Mouse (Mus musculus): ENCODE measurements around the gene Iqcd. TPM values are rescaled to one million over a fixed set of nuclear protein-coding genes. Genes with fewer than 3 reads are reported as not detected.

Iqcd gene
- polyA plus RNA-seq, 1 experiment, result 77.3 TPM

- Histone ChIP-seq H3K27me3 (ENCODE audit: control insufficient read depth, insufficient read depth, low read length) (no peaks in the 10 kb centered on the region), H3K36me3 (ENCODE audit: control insufficient read depth, insufficient read depth, low read length) (no peaks in the 10 kb centered on the region)
Observed at GRCm38 (mm10) chr5:120651230-120651629, 62.4 kb downstream of the Iqcd start.

GRCm38 (mm10) chr5:120652915-120653701, 64.3 kb downstream of the Iqcd start:
- Histone ChIP-seq H3K4me3 (ENCODE audit: control insufficient read depth, low read depth, low read length) (no peak overlapping the region), H3K4me1 (ENCODE audit: control insufficient read depth, insufficient read depth, low read length) (peaks cover 4% of the 10 kb centered on the region), H3K27me3 (ENCODE audit: control insufficient read depth, insufficient read depth, low read length) (no peaks in the 10 kb centered on the region), H3K36me3 (ENCODE audit: control insufficient read depth, insufficient read depth, low read length) (no peaks in the 10 kb centered on the region), H3K27ac (ENCODE audit: control insufficient read depth, insufficient read depth, low read depth, low read length) (no peak overlapping the region)
- no peak for TF ChIP-seq POLR2A (IDR thresholded peaks at IDR 0.05; ENCODE audit: control insufficient read depth, low read depth, low read length)
- TF ChIP-seq CTCF (IDR thresholded peaks at IDR 0.05; ENCODE audit: control insufficient read depth, insufficient read depth, insufficient replicate concordance, low read depth, low read length), result no peak

More at GRCm38 (mm10) chr5:120651230-120651629, 62.4 kb downstream of the Iqcd start:
- H3K4me1 ChIP-seq (ENCODE audit: control insufficient read depth, insufficient read depth, low read length), result peaks cover 4% of the 10 kb centered on the region
- no peak overlapping the region for H3K27ac ChIP-seq (ENCODE audit: control insufficient read depth, insufficient read depth, low read depth, low read length)
- H3K4me3 ChIP-seq (ENCODE audit: control insufficient read depth, low read depth, low read length), result no peak overlapping the region
- TF ChIP-seq CTCF (IDR thresholded peaks at IDR 0.05; ENCODE audit: control insufficient read depth, insufficient read depth, insufficient replicate concordance, low read depth, low read length), result no peak
- no peak for TF ChIP-seq POLR2A (IDR thresholded peaks at IDR 0.05; ENCODE audit: control insufficient read depth, low read depth, low read length)

GRCm38 (mm10) chr5:120653873-120654272, 65.1 kb downstream of the Iqcd start:
- H3K27me3 ChIP-seq (ENCODE audit: control insufficient read depth, insufficient read depth, low read length), result no peaks in the 10 kb centered on the region
- TF ChIP-seq POLR2A (IDR thresholded peaks at IDR 0.05; ENCODE audit: control insufficient read depth, low read depth, low read length) (no peak), CTCF (IDR thresholded peaks at IDR 0.05; ENCODE audit: control insufficient read depth, insufficient read depth, insufficient replicate concordance, low read depth, low read length) (no peak)

GRCm38 (mm10) chr5:120656281-120656751, 67.5 kb downstream of the Iqcd start:
- H3K27me3 ChIP-seq (ENCODE audit: control insufficient read depth, insufficient read depth, low read length), result no peaks in the 10 kb centered on the region
- H3K27ac ChIP-seq (ENCODE audit: control insufficient read depth, insufficient read depth, low read depth, low read length), result no peak overlapping the region
- TF ChIP-seq POLR2A (IDR thresholded peaks at IDR 0.05; ENCODE audit: control insufficient read depth, low read depth, low read length), result no peak
- TF ChIP-seq CTCF (IDR thresholded peaks at IDR 0.05; ENCODE audit: control insufficient read depth, insufficient read depth, insufficient replicate concordance, low read depth, low read length), result no peak
- H3K4me3 ChIP-seq (ENCODE audit: control insufficient read depth, low read depth, low read length), result no peak overlapping the region
- H3K4me1 ChIP-seq (ENCODE audit: control insufficient read depth, insufficient read depth, low read length), result no peaks in the 10 kb centered on the region
- no peaks in the 10 kb centered on the region for H3K36me3 ChIP-seq (ENCODE audit: control insufficient read depth, insufficient read depth, low read length)

More at GRCm38 (mm10) chr5:120653873-120654272, 65.1 kb downstream of the Iqcd start:
- no peak overlapping the region for H3K4me3 ChIP-seq (ENCODE audit: control insufficient read depth, low read depth, low read length)
- peaks cover 4% of the 10 kb centered on the region for H3K4me1 ChIP-seq (ENCODE audit: control insufficient read depth, insufficient read depth, low read length)
- H3K36me3 ChIP-seq (ENCODE audit: control insufficient read depth, insufficient read depth, low read length), result no peaks in the 10 kb centered on the region
- H3K27ac ChIP-seq (ENCODE audit: control insufficient read depth, insufficient read depth, low read depth, low read length), result no peak overlapping the region

Other genes with a start within 250 kb of the Iqcd start
- 0.10 and 0.14 TPM in 2 replicates for gene Lhx5, start 157.3 kb upstream of the Iqcd start, polyA plus RNA-seq (2012; rRNA removed)
- 4.9 and 6.1 TPM in 2 replicates for gene Sdsl, start 116.2 kb upstream of the Iqcd start, polyA plus RNA-seq (2012; rRNA removed)
- 0.75 and 1.1 TPM in 2 replicates for gene Sds, start 112.5 kb upstream of the Iqcd start, polyA plus RNA-seq (2012; rRNA removed)
- 80.7 and 86.2 TPM in 2 replicates for gene Plbd2, start 85.4 kb upstream of the Iqcd start, polyA plus RNA-seq (2012; rRNA removed)
- gene Slc8b1, start 77.8 kb upstream of the Iqcd start, polyA plus RNA-seq (2012; rRNA removed), result 3.2 and 3.4 TPM in 2 replicates
- gene Tpcn1, start 343 bp upstream of the Iqcd start, polyA plus RNA-seq (2012; rRNA removed), result 18.7 and 20.7 TPM in 2 replicates
- gene Rita1, start 23.6 kb downstream of the Iqcd start, polyA plus RNA-seq (2012; rRNA removed), result 9.0 and 13.2 TPM in 2 replicates
- 14.9 and 16.6 TPM in 2 replicates for gene Ddx54, start 23.7 kb downstream of the Iqcd start, polyA plus RNA-seq (2012; rRNA removed)
- 6.4 and 7.8 TPM in 2 replicates for gene Cfap73, start 45.2 kb downstream of the Iqcd start, polyA plus RNA-seq (2012; rRNA removed)
- 20.0 and 20.9 TPM in 2 replicates for gene Rasal1, start 59.8 kb downstream of the Iqcd start, polyA plus RNA-seq (2012; rRNA removed)
- gene Dtx1, start 122.9 kb downstream of the Iqcd start, polyA plus RNA-seq (2012; rRNA removed), result 38.6 and 46.0 TPM in 2 replicates
- 0.23 and 0.36 TPM in 2 replicates for gene Oas2, start 160.8 kb downstream of the Iqcd start, polyA plus RNA-seq (2012; rRNA removed)
- gene Oas3, start 188.6 kb downstream of the Iqcd start, polyA plus RNA-seq (2012; rRNA removed), result 0.05 and 0.07 TPM in 2 replicates
- gene Oas1e, start 206.5 kb downstream of the Iqcd start, polyA plus RNA-seq (2012; rRNA removed), result 0.07 TPM in 1 of 2 replicates, not detected in the other
- 0.09 and 0.32 TPM in 2 replicates for gene Oas1c, start 223.5 kb downstream of the Iqcd start, polyA plus RNA-seq (2012; rRNA removed)